Mouse (Mus musculus) G1E-ER4 (cell line): ENCODE measurements around the gene Rpl34. TPM values are rescaled to one million over a fixed set of nuclear protein-coding genes. Genes with fewer than 3 reads are reported as not detected.

ENCODE experiments used
- GATA1 ChIP-seq: IDR thresholded peaks from one replicate; pipeline ENCODE4 v1.8.0; 2012; ENCODE audit warnings: low read length, inconsistent platforms
- polyA plus RNA-seq: library from polyadenylated mRNA; stranded (reverse); fragments of >175 nt; gene quantifications from 2 replicates; pipeline ENCODE4 v1.2.3, GENCODE M21; 2012

Gene Rpl34
- 108 and 157 TPM in 2 replicates for polyA plus RNA-seq

GRCm38 (mm10) chr3:130730189-130730653 is at the start of gene Rpl34:
Rpl34 (minus strand) TSS chr3:130730398.
- TF ChIP-seq GATA1, result no peak

- TF ChIP-seq GATA1, result no peak
Observed at GRCm38 (mm10) chr3:130768172-130768571, 38.0 kb upstream of the Rpl34 start.

- no peak for TF ChIP-seq GATA1
Observed at GRCm38 (mm10) chr3:130764091-130764490, 33.9 kb upstream of the Rpl34 start.

GRCm38 (mm10) chr3:130760711-130761435 is 30.7 kb upstream of the Rpl34 start:
- TF ChIP-seq GATA1, result no peak

- TF ChIP-seq GATA1, result no peak
Observed at GRCm38 (mm10) chr3:130758157-130758841, 28.1 kb upstream of the Rpl34 start.

GRCm38 (mm10) chr3:130757117-130757852 is 27.1 kb upstream of the Rpl34 start:
- no peak for TF ChIP-seq GATA1

- TF ChIP-seq GATA1, result no peak
Observed at GRCm38 (mm10) chr3:130749206-130749605, 19.0 kb upstream of the Rpl34 start.

GRCm38 (mm10) chr3:130746673-130747619 is 16.7 kb upstream of the Rpl34 start:
- no peak for TF ChIP-seq GATA1

- TF ChIP-seq GATA1, result no peak
Observed at GRCm38 (mm10) chr3:130737652-130738361, 7.6 kb upstream of the Rpl34 start.

GRCm38 (mm10) chr3:130736758-130737157 is 6.6 kb upstream of the Rpl34 start:
- no peak for TF ChIP-seq GATA1

GRCm38 (mm10) chr3:130729472-130730188 is 568 bp downstream of the Rpl34 start:
- no peak for TF ChIP-seq GATA1

- no peak for TF ChIP-seq GATA1
Observed at GRCm38 (mm10) chr3:130727676-130728075, 2.5 kb downstream of the Rpl34 start.

- TF ChIP-seq GATA1, result no peak
Observed at GRCm38 (mm10) chr3:130727036-130727435, 3.2 kb downstream of the Rpl34 start.

- TF ChIP-seq GATA1, result no peak
Observed at GRCm38 (mm10) chr3:130725718-130726117, 4.5 kb downstream of the Rpl34 start.
